Mouse (Mus musculus): ENCODE measurements at regions not wholly inside any gene's neighbourhood (a gene's known extent, or its start where the extent isn't known, plus 50 kb on each side); places are given as distances from the start of the nearest gene placed in this dataset.

GRCm38 (mm10) chr16:29815632-29816337 is 236.7 kb downstream of the Opa1 start:
- in situ Hi-C loops (cut with MboI; ENCODE audit: low pct_ligation_motif_present, low pct_unique_long_range_greater_than_20kb, low sequenced_read_pairs): no loop called here

GRCm38 (mm10) chr16:29816681-29817369 is 237.7 kb downstream of the Opa1 start:
- Histone ChIP-seq H3K79me2 (replicated peaks; ENCODE audit: control insufficient read depth, extremely low read depth, insufficient read depth, poor library complexity, severe bottlenecking) (no peaks in the 10 kb centered on the region), H3K9me3 (replicated peaks; ENCODE audit: low read length) (no peaks in the 10 kb centered on the region), H3K27me3 (replicated peaks) (peaks cover 50% of the 10 kb centered on the region), H3K4me2 (ENCODE audit: insufficient read depth, low read depth, poor library complexity, severe bottlenecking) (no peak overlapping the region), H3K4me3 (replicated peaks in 1 of 3; ENCODE audit: low read depth in 2 of 3, low read length in 2 of 3, poor library complexity in 1 of 3) (no peak overlapping the region), H3K4me1 (ENCODE audit: control insufficient read depth in 1 of 2, insufficient read depth in 2 of 2) (peaks cover 2 to 10% of the 10 kb centered on the region in 2 experiments; a peak in 2 of 4 replicates), H3K9ac (ENCODE audit: insufficient read depth, low read depth) (no peak overlapping the region), H3K36me3 (replicated peaks in 1 of 2; ENCODE audit: control insufficient read depth in 1 of 2, insufficient read depth in 1 of 2, low read length in 1 of 2) (no peaks in the 10 kb centered on the region), H3K27ac (ENCODE audit: insufficient read depth, low read depth) (no peak overlapping the region)
- dilution Hi-C loops (cut with MboI; ENCODE audit: extremely low pct_ligation_motif_present, extremely low pct_unique_long_range_greater_than_20kb, low sequenced_read_pairs): no loop called here
- no peak for DNase-seq (ENCODE audit: extremely low read depth)
- no peak for TF ChIP-seq ZNF384 (IDR thresholded peaks at IDR 0.05; ENCODE audit: low read depth, low read length)
- TF ChIP-seq USF2 (conservative IDR thresholded peaks at IDR 0.05; ENCODE audit: low read depth, low read length): no peak
- TF ChIP-seq MEF2A (IDR thresholded peaks at IDR 0.05; ENCODE audit: borderline replicate concordance, low read depth, low read length): no peak
- no peak for TF ChIP-seq ZKSCAN1 (IDR thresholded peaks at IDR 0.05; ENCODE audit: borderline replicate concordance, low read depth, low read length)
- TF ChIP-seq GABPA (IDR thresholded peaks at IDR 0.05; ENCODE audit: insufficient replicate concordance, low read depth, low read length): no peak
- TF ChIP-seq IRF4 (IDR thresholded peaks at IDR 0.05; ENCODE audit: low read depth, low read length): no peak
- TF ChIP-seq ZC3H11A (IDR thresholded peaks at IDR 0.05; ENCODE audit: low read depth, low read length): no peak
- TF ChIP-seq TBP (conservative IDR thresholded peaks at IDR 0.05; ENCODE audit: low read depth, low read length): no peak
- TF ChIP-seq TCF12 (IDR thresholded peaks at IDR 0.05; ENCODE audit: low read depth, low read length): no peak
- no peak for TF ChIP-seq NRF1 (IDR thresholded peaks at IDR 0.05; ENCODE audit: low read depth, low read length)
- TF ChIP-seq USF1 (IDR thresholded peaks at IDR 0.05; ENCODE audit: low read depth, low read length): no peak
- no peak for TF ChIP-seq SMC3 (IDR thresholded peaks at IDR 0.05; ENCODE audit: low read depth, low read length)
- no peak for TF ChIP-seq ETS1 (conservative IDR thresholded peaks at IDR 0.05; ENCODE audit: low read depth, low read length)
- no peak for TF ChIP-seq RCOR1 (conservative IDR thresholded peaks at IDR 0.05; ENCODE audit: low read depth, low read length)
- no peak for TF ChIP-seq BHLHE40 (IDR thresholded peaks at IDR 0.05; ENCODE audit: low read depth, low read length)
- no peak for TF ChIP-seq MAFK (IDR thresholded peaks at IDR 0.05; ENCODE audit: insufficient replicate concordance, low read length)
- TF ChIP-seq POLR2AphosphoS2 (IDR thresholded peaks at IDR 0.05; ENCODE audit: low read depth, low read length): no peak
- TF ChIP-seq MXI1 (IDR thresholded peaks at IDR 0.05; ENCODE audit: low read depth, low read length): no peak
- in situ Hi-C loops (cut with MboI; ENCODE audit: low pct_ligation_motif_present, low pct_unique_long_range_greater_than_20kb, low sequenced_read_pairs): no loop called here

More at GRCm38 (mm10) chr16:29815632-29816337, 236.7 kb downstream of the Opa1 start:
- TF ChIP-seq MEF2A (IDR thresholded peaks at IDR 0.05; ENCODE audit: borderline replicate concordance, low read depth, low read length) (no peak), ETS1 (conservative IDR thresholded peaks at IDR 0.05; ENCODE audit: low read depth, low read length) (no peak), GABPA (IDR thresholded peaks at IDR 0.05; ENCODE audit: insufficient replicate concordance, low read depth, low read length) (no peak), USF2 (conservative IDR thresholded peaks at IDR 0.05; ENCODE audit: low read depth, low read length) (no peak), IRF4 (IDR thresholded peaks at IDR 0.05; ENCODE audit: low read depth, low read length) (no peak), ELF1 (IDR thresholded peaks at IDR 0.05; ENCODE audit: low read depth, low read length) (no peak), SIN3A (IDR thresholded peaks at IDR 0.05; ENCODE audit: low read length) (no peak), CHD1 (IDR thresholded peaks at IDR 0.05; ENCODE audit: low read depth, low read length) (no peak), RAD21 (IDR thresholded peaks at IDR 0.05; ENCODE audit: low read depth, low read length) (no peak), NELFE (IDR thresholded peaks at IDR 0.05; ENCODE audit: low read depth, low read length) (no peak), MYC (IDR thresholded peaks at IDR 0.05; ENCODE audit: low read depth, low read length) (no peak), PAX5 (IDR thresholded peaks at IDR 0.05; ENCODE audit: low read length) (no peak), HCFC1 (IDR thresholded peaks at IDR 0.05; ENCODE audit: low read depth, low read length) (no peak), KAT2A (IDR thresholded peaks at IDR 0.05; ENCODE audit: insufficient replicate concordance, low read length) (no peak), CTCF (conservative IDR thresholded peaks at IDR 0.05 in 1 of 2, IDR thresholded peaks at IDR 0.05 in 1 of 2; ENCODE audit: low read depth in 2 of 2, low read length in 2 of 2) (no peak), USF1 (IDR thresholded peaks at IDR 0.05; ENCODE audit: low read depth, low read length) (no peak), NRF1 (IDR thresholded peaks at IDR 0.05; ENCODE audit: low read depth, low read length) (no peak), EP300 (IDR thresholded peaks at IDR 0.05; ENCODE audit: low read length) (no peak)
- H3K9me3 ChIP-seq (replicated peaks; ENCODE audit: low read length): no peaks in the 10 kb centered on the region
- DNase-seq (ENCODE audit: extremely low read depth): no peak
- dilution Hi-C loops (cut with MboI; ENCODE audit: extremely low pct_ligation_motif_present, extremely low pct_unique_long_range_greater_than_20kb, low sequenced_read_pairs): no loop called here
- no peaks in the 10 kb centered on the region for H3K36me3 ChIP-seq (replicated peaks in 1 of 2; ENCODE audit: control insufficient read depth in 1 of 2, insufficient read depth in 1 of 2, low read length in 1 of 2)
- no peak overlapping the region for H3K27ac ChIP-seq (ENCODE audit: insufficient read depth, low read depth)
- H3K27me3 ChIP-seq (replicated peaks): peaks cover 59% of the 10 kb centered on the region
- no peak overlapping the region for H3K9ac ChIP-seq (ENCODE audit: insufficient read depth, low read depth)
- H3K4me1 ChIP-seq (ENCODE audit: control insufficient read depth in 1 of 2, insufficient read depth in 2 of 2): peaks cover 2 to 10% of the 10 kb centered on the region in 2 experiments; a peak in 2 of 4 replicates
- no peak overlapping the region for H3K4me3 ChIP-seq (replicated peaks in 1 of 3; ENCODE audit: low read depth in 2 of 3, low read length in 2 of 3, poor library complexity in 1 of 3)
- H3K4me2 ChIP-seq (ENCODE audit: insufficient read depth, low read depth, poor library complexity, severe bottlenecking): no peak overlapping the region
- H3K79me2 ChIP-seq (replicated peaks; ENCODE audit: control insufficient read depth, extremely low read depth, insufficient read depth, poor library complexity, severe bottlenecking): no peaks in the 10 kb centered on the region

Data from CH12.LX (cell line).